Mouse (Mus musculus): Measurements from ENCODE around the gene Hap1.

GRCm38 (mm10) chr11:100398517-100398916 lies 42.6 kb upstream of the Hap1 start:
- no peak for TF ChIP-seq POLR2A (IDR thresholded peaks at IDR 0.05; ENCODE audit: control insufficient read depth, extremely low read depth, insufficient read depth, low read length, poor library complexity)
- no peak for TF ChIP-seq CTCF (IDR thresholded peaks at IDR 0.05; ENCODE audit: borderline replicate concordance, control insufficient read depth, extremely low read depth, insufficient read depth, low read length, poor library complexity)
